Mouse (Mus musculus): ENCODE results near the gene Smagp. TPM values are rescaled to one million over a fixed set of nuclear protein-coding genes. Genes with fewer than 3 reads are reported as not detected.
A peak's percentile ranks its signal among the peaks of the same experiment; 100 is the strongest.

Smagp gene
- polyA plus RNA-seq, 1 experiment from 2014 or later, result 1.6 TPM

GRCm38 (mm10) chr15:100635851-100636645 is 692 bp downstream of the Smagp start:
- ATAC-seq, result no peak
- no peaks in the 10 kb centered on the region for H3K9me3 ChIP-seq (replicated peaks; ENCODE audit: control insufficient read depth, low read length)
- H3K36me3 ChIP-seq (ENCODE audit: control insufficient read depth, insufficient read depth, low read length), result no peaks in the 10 kb centered on the region
- WGBS, result 2% methylated on average over 38 of the region's 38 CpGs
- peak overlapping the region; percentile 36 for H3K4me3 ChIP-seq (ENCODE audit: low read depth, low read length)
- H3K4me1 ChIP-seq (ENCODE audit: control insufficient read depth, insufficient read depth, low read length), result peaks cover 8% of the 10 kb centered on the region
- no peak for DNase-seq (ENCODE audit: low spot score)
- H3K4me2 ChIP-seq (ENCODE audit: low read length), result peak overlapping the region; percentile 63
- peaks cover 47% of the 10 kb centered on the region for H3K27me3 ChIP-seq (replicated peaks; ENCODE audit: control insufficient read depth, insufficient read depth, low read length)
- peak overlapping the region; percentile 50 for H3K9ac ChIP-seq (ENCODE audit: low read length)
- no peak overlapping the region for H3K27ac ChIP-seq (ENCODE audit: low read depth, low read length)

GRCm38 (mm10) chr15:100635239-100635638 is 1.5 kb downstream of the Smagp start:
- H3K9me3 ChIP-seq (replicated peaks; ENCODE audit: control insufficient read depth, low read length), result no peaks in the 10 kb centered on the region
- H3K27me3 ChIP-seq (replicated peaks; ENCODE audit: control insufficient read depth, insufficient read depth, low read length), result peaks cover 47% of the 10 kb centered on the region
- H3K4me2 ChIP-seq (ENCODE audit: low read length), result no peak overlapping the region
- H3K4me3 ChIP-seq (ENCODE audit: low read depth, low read length), result no peak overlapping the region
- no peak overlapping the region for H3K9ac ChIP-seq (ENCODE audit: low read length)
- DNase-seq (ENCODE audit: low spot score), result no peak
- H3K27ac ChIP-seq (ENCODE audit: low read depth, low read length), result no peak overlapping the region
- H3K36me3 ChIP-seq (ENCODE audit: control insufficient read depth, insufficient read depth, low read length), result no peaks in the 10 kb centered on the region
- 9% methylated on average over 9 of the region's 9 CpGs for WGBS
- H3K4me1 ChIP-seq (ENCODE audit: control insufficient read depth, insufficient read depth, low read length), result peaks cover 8% of the 10 kb centered on the region
- no peak for ATAC-seq

GRCm38 (mm10) chr15:100633341-100633740 is 3.4 kb downstream of the Smagp start:
- peaks cover 45% of the 10 kb centered on the region for H3K27me3 ChIP-seq (replicated peaks; ENCODE audit: control insufficient read depth, insufficient read depth, low read length)
- no peak for DNase-seq (ENCODE audit: low spot score)
- no peaks in the 10 kb centered on the region for H3K9me3 ChIP-seq (replicated peaks; ENCODE audit: control insufficient read depth, low read length)
- H3K4me1 ChIP-seq (ENCODE audit: control insufficient read depth, insufficient read depth, low read length), result peaks cover 8% of the 10 kb centered on the region
- H3K9ac ChIP-seq (ENCODE audit: low read length), result no peak overlapping the region
- H3K4me2 ChIP-seq (ENCODE audit: low read length), result no peak overlapping the region
- H3K36me3 ChIP-seq (ENCODE audit: control insufficient read depth, insufficient read depth, low read length), result no peaks in the 10 kb centered on the region
- H3K4me3 ChIP-seq (ENCODE audit: low read depth, low read length), result no peak overlapping the region
- no peak for ATAC-seq
- no peak overlapping the region for H3K27ac ChIP-seq (ENCODE audit: low read depth, low read length)
- WGBS, result 82% methylated on average over 10 of the region's 10 CpGs

- Histone ChIP-seq H3K4me3 (ENCODE audit: low read depth, low read length) (no peak overlapping the region), H3K4me1 (ENCODE audit: control insufficient read depth, insufficient read depth, low read length) (peaks cover 8% of the 10 kb centered on the region), H3K4me2 (ENCODE audit: low read length) (no peak overlapping the region), H3K9ac (ENCODE audit: low read length) (no peak overlapping the region), H3K9me3 (replicated peaks; ENCODE audit: control insufficient read depth, low read length) (no peaks in the 10 kb centered on the region), H3K27me3 (replicated peaks; ENCODE audit: control insufficient read depth, insufficient read depth, low read length) (peaks cover 35% of the 10 kb centered on the region), H3K27ac (ENCODE audit: low read depth, low read length) (no peak overlapping the region), H3K36me3 (ENCODE audit: control insufficient read depth, insufficient read depth, low read length) (no peaks in the 10 kb centered on the region)
- ATAC-seq (no peak), DNase-seq (ENCODE audit: low spot score) (no peak)
- 91% methylated on average over 5 of the region's 5 CpGs for WGBS
These were observed 4.4 kb downstream of the Smagp start for GRCm38 (mm10) chr15:100632323-100632722.

GRCm38 (mm10) chr15:100631454-100632170 is 5.1 kb downstream of the Smagp start:
- Histone ChIP-seq H3K9me3 (replicated peaks; ENCODE audit: control insufficient read depth, low read length) (no peaks in the 10 kb centered on the region), H3K36me3 (ENCODE audit: control insufficient read depth, insufficient read depth, low read length) (no peaks in the 10 kb centered on the region), H3K27me3 (replicated peaks; ENCODE audit: control insufficient read depth, insufficient read depth, low read length) (peaks cover 28% of the 10 kb centered on the region), H3K4me2 (ENCODE audit: low read length) (no peak overlapping the region), H3K9ac (ENCODE audit: low read length) (no peak overlapping the region), H3K4me1 (ENCODE audit: control insufficient read depth, insufficient read depth, low read length) (peaks cover 3% of the 10 kb centered on the region; the same call in 1 of the 2 replicates), H3K4me3 (ENCODE audit: low read depth, low read length) (no peak overlapping the region), H3K27ac (ENCODE audit: low read depth, low read length) (no peak overlapping the region)
- no peak for ATAC-seq
- DNase-seq (ENCODE audit: low spot score), result no peak
- 92% methylated on average over 12 of the region's 12 CpGs for WGBS

- Histone ChIP-seq H3K4me2 (ENCODE audit: low read length) (no peak overlapping the region), H3K4me1 (ENCODE audit: control insufficient read depth, insufficient read depth, low read length) (no peaks in the 10 kb centered on the region), H3K4me3 (ENCODE audit: low read depth, low read length) (no peak overlapping the region), H3K27ac (ENCODE audit: low read depth, low read length) (no peak overlapping the region), H3K9ac (ENCODE audit: low read length) (no peak overlapping the region), H3K27me3 (replicated peaks; ENCODE audit: control insufficient read depth, insufficient read depth, low read length) (peaks cover 13% of the 10 kb centered on the region), H3K9me3 (replicated peaks; ENCODE audit: control insufficient read depth, low read length) (no peaks in the 10 kb centered on the region), H3K36me3 (ENCODE audit: control insufficient read depth, insufficient read depth, low read length) (no peaks in the 10 kb centered on the region)
- WGBS, result 58% methylated on average over 3 of the region's 3 CpGs
- no peak for DNase-seq (ENCODE audit: low spot score)
- no peak for ATAC-seq
These were observed 6.6 kb downstream of the Smagp start for GRCm38 (mm10) chr15:100630126-100630525.

- WGBS, result 57% methylated on average over 7 of the region's 7 CpGs
- no peak overlapping the region for H3K4me3 ChIP-seq (ENCODE audit: low read depth, low read length)
- no peak overlapping the region for H3K9ac ChIP-seq (ENCODE audit: low read length)
- H3K36me3 ChIP-seq (ENCODE audit: control insufficient read depth, insufficient read depth, low read length), result no peaks in the 10 kb centered on the region
- H3K4me2 ChIP-seq (ENCODE audit: low read length), result no peak overlapping the region
- no peak overlapping the region for H3K27ac ChIP-seq (ENCODE audit: low read depth, low read length)
- peaks cover 4% of the 10 kb centered on the region; the same call in 1 of the 2 replicates for H3K27me3 ChIP-seq (replicated peaks; ENCODE audit: control insufficient read depth, insufficient read depth, low read length)
- ATAC-seq (no peak), DNase-seq (ENCODE audit: low spot score) (no peak)
- H3K4me1 ChIP-seq (ENCODE audit: control insufficient read depth, insufficient read depth, low read length), result no peaks in the 10 kb centered on the region
- H3K9me3 ChIP-seq (replicated peaks; ENCODE audit: control insufficient read depth, low read length), result no peaks in the 10 kb centered on the region
These were observed 7.9 kb downstream of the Smagp start for GRCm38 (mm10) chr15:100628797-100629196.

- ATAC-seq (no peak), DNase-seq (ENCODE audit: low spot score) (no peak)
- Histone ChIP-seq H3K27me3 (replicated peaks; ENCODE audit: control insufficient read depth, insufficient read depth, low read length) (no peaks in the 10 kb centered on the region), H3K36me3 (ENCODE audit: control insufficient read depth, insufficient read depth, low read length) (no peaks in the 10 kb centered on the region), H3K27ac (ENCODE audit: low read depth, low read length) (no peak overlapping the region), H3K9ac (ENCODE audit: low read length) (no peak overlapping the region), H3K4me3 (ENCODE audit: low read depth, low read length) (no peak overlapping the region), H3K9me3 (replicated peaks; ENCODE audit: control insufficient read depth, low read length) (no peaks in the 10 kb centered on the region), H3K4me2 (ENCODE audit: low read length) (no peak overlapping the region), H3K4me1 (ENCODE audit: control insufficient read depth, insufficient read depth, low read length) (no peaks in the 10 kb centered on the region)
- WGBS, result 2% methylated on average over 10 of the region's 11 CpGs
These were observed 8.9 kb downstream of the Smagp start for GRCm38 (mm10) chr15:100627774-100628370.

All from forebrain, embryonic 14.5 days (tissue).